Mouse (Mus musculus): ENCODE results near the gene Epha8. TPM values are rescaled to one million over a fixed set of nuclear protein-coding genes. Genes with fewer than 3 reads are reported as not detected.

Gene Epha8
- polyA plus RNA-seq, 1 experiment from 2014 or later, result 16.0 TPM

DNA sequence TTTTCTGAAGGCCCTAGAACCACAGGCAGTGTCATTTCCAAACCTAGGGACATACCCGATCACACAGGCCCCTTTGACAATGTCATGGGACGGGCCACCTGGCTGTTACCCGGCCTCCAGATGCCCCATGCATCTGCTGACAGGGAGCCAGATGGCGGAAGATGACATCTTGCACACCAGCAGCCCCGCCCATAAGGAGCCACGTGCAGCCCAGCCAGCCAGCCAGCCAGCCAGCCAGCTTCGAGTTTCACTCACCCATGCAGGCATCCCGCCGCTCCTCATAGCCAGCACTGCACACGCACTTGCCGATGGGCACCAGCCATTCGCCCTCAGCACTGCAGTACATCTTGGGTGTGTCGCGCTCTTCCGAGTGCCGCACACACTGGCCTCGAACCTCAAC, 11.2 kb downstream of the Epha8 start:
- WGBS, result 68% methylated on average over 17 of the region's 17 CpGs
- Histone ChIP-seq H3K9ac (replicated peaks) (no peak overlapping the region), H3K4me2 (replicated peaks) (no peak overlapping the region), H3K36me3 (no peaks in the 10 kb centered on the region), H3K27ac (no peak overlapping the region), H3K4me1 (replicated peaks) (peaks cover 54% of the 10 kb centered on the region), H3K4me3 (replicated peaks) (no peak overlapping the region), H3K9me3 (no peaks in the 10 kb centered on the region), H3K27me3 (peaks cover 86% of the 10 kb centered on the region)
- ATAC-seq, result no peak

DNA sequence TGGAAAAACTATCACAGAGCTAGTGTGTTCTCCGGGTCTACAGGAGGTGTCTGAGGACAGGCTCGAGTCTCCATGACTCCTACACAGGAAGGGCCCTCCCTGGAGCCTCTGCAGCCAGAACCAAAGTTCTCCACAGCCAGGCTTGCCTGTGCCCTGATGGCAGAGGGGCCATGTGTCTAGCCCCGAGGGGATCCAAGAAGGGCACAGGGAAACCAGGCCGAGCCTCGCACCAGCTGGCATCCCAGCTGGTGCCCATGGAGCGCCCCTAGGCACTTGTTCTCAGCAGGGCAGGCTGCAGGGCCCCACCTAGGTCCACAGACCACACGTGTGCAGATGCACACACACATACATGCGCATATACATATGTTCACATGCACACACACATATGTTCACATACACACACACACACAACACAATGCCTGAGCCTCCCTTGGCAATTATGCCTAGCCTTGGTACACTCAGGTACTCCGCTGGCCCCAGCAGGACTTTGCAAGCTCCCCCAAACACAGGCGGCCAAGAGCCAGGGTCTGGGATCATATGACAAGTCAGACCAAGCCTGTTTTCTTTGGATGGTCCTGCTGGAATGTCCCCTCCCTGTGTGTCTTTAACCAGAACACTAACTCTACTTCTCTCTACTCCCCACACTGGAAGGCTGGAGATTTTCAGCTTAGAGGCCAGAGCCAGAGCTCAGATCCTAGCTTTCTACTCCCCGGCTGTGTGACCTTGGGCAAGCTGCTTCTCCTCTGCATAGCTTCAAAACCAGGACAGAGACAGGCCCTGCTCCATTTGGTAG, 11.9 kb downstream of the Epha8 start:
- no peak for ATAC-seq
- no peaks in the 10 kb centered on the region for H3K36me3 ChIP-seq
- peaks cover 47% of the 10 kb centered on the region for H3K4me1 ChIP-seq (replicated peaks)
- no peak overlapping the region for H3K4me2 ChIP-seq (replicated peaks)
- peak overlapping the region; percentile 7; the same call in 1 of the 2 replicates for H3K27ac ChIP-seq
- 79% methylated on average over 11 of the region's 11 CpGs for WGBS
- no peaks in the 10 kb centered on the region for H3K9me3 ChIP-seq
- H3K27me3 ChIP-seq, result peaks cover 85% of the 10 kb centered on the region
- no peak overlapping the region for H3K4me3 ChIP-seq (replicated peaks)
- no peak overlapping the region for H3K9ac ChIP-seq (replicated peaks)

DNA sequence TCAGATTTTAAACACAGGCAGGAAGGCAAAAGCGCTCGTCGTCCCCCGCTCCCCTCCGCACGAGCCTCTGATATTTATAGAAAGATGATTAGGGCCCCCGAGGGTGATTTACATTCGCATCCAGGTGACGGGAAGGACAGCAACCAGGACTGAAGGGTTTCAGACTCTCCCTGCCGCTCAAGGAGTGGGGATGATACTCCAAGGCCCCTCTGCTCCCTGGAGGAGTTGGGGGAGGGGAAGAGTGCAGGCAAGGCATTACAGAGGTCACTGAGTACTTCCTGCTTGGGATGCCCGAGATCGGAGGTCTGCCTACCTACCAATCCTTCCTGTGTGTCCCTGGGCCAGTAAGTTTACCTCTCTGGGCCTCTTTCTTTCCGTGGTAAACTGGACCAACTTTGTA, 13.4 kb downstream of the Epha8 start:
- 24% methylated on average over 13 of the region's 13 CpGs for WGBS
- Histone ChIP-seq H3K4me3 (replicated peaks) (no peak overlapping the region), H3K36me3 (no peaks in the 10 kb centered on the region), H3K9me3 (no peaks in the 10 kb centered on the region), H3K4me1 (replicated peaks) (peaks cover 38% of the 10 kb centered on the region), H3K27ac (peak overlapping the region; percentile 68), H3K4me2 (replicated peaks) (peak overlapping the region; percentile 38), H3K27me3 (peaks cover 88% of the 10 kb centered on the region), H3K9ac (replicated peaks) (peak overlapping the region; percentile 44; the same call in 1 of the 2 replicates)
- ATAC-seq, result no peak

DNA sequence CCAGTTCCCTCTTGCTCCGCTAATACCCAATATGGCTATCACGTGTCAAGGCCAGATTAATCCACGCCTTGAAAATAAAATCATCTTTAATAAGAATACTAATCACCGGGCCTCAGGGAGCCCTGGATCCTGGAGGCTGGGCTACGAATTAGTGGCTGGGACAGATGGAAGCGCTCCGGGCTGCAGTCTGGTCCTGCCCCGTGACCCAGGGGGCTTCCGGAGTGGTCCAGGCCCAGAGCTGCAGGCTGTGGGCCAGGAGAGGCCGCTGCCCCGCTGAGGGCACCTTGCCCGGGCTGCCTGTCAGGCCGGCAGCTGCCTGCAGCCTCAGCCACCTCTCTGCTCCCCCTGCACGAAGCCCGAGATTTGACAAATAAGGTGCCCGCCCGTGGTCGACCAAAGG, 13.9 kb downstream of the Epha8 start:
- peak overlapping the region; percentile 38 for H3K4me2 ChIP-seq (replicated peaks)
- H3K9me3 ChIP-seq, result no peaks in the 10 kb centered on the region
- H3K36me3 ChIP-seq, result no peaks in the 10 kb centered on the region
- peak overlapping the region; percentile 68 for H3K27ac ChIP-seq
- peak overlapping the region; percentile 44; the same call in 1 of the 2 replicates for H3K9ac ChIP-seq (replicated peaks)
- peaks cover 38% of the 10 kb centered on the region for H3K4me1 ChIP-seq (replicated peaks)
- no peak overlapping the region for H3K4me3 ChIP-seq (replicated peaks)
- peak; percentile 72 for ATAC-seq
- WGBS, result 18% methylated on average over 18 of the region's 18 CpGs
- peaks cover 88% of the 10 kb centered on the region for H3K27me3 ChIP-seq

DNA sequence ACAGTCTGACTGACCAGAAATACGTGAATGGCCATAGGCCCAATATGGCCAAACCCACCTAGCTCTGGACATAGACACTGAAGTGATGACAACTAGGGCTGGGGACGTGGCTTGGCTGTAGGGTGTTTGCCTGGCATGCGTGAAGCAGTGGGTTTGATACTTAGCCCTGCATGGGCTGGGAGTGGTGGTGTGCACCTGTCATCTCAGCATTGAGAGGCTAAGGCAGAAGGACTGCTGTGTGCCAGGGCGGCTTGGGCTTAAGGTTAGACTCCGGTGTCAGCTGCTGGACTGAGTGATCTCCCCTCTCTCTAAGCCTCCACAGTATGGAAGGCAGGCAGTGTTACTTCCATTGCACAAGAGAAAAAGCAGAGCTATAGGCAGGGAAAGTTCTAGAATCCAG, 18.7 kb downstream of the Epha8 start:
- Histone ChIP-seq H3K27ac (no peak overlapping the region), H3K4me1 (replicated peaks) (peaks cover 25% of the 10 kb centered on the region), H3K9me3 (no peaks in the 10 kb centered on the region), H3K36me3 (no peaks in the 10 kb centered on the region), H3K27me3 (peaks cover 80% of the 10 kb centered on the region), H3K4me3 (replicated peaks) (no peak overlapping the region), H3K4me2 (replicated peaks) (no peak overlapping the region), H3K9ac (replicated peaks) (no peak overlapping the region)
- ATAC-seq, result no peak
- 88% methylated on average over 5 of the region's 5 CpGs for WGBS

DNA sequence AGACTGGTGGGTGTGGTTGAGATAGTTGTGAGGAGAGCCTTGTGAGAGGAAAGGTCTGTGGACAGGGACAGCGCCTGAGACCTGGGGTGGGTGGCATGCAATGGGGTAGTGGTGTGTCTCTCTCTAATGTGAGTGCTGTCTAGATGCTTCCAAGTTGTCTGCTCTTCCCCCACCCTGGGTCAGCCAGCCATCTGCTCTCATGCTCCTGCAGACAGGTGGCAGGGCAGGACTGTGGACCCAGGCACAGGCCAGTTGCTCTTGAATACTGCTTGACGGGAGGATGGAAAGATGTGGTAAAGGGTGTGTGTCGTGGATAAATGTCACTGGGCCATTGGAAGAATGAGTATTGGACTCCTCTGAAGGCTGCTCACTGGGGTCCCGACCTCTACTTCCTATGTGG, 19.3 kb downstream of the Epha8 start:
- Histone ChIP-seq H3K27me3 (peaks cover 83% of the 10 kb centered on the region), H3K36me3 (no peaks in the 10 kb centered on the region), H3K9ac (replicated peaks) (no peak overlapping the region), H3K4me3 (replicated peaks) (no peak overlapping the region), H3K9me3 (no peaks in the 10 kb centered on the region), H3K4me2 (replicated peaks) (no peak overlapping the region), H3K4me1 (replicated peaks) (peaks cover 20% of the 10 kb centered on the region), H3K27ac (no peak overlapping the region)
- ATAC-seq, result no peak
- WGBS, result 83% methylated on average over 4 of the region's 4 CpGs

DNA sequence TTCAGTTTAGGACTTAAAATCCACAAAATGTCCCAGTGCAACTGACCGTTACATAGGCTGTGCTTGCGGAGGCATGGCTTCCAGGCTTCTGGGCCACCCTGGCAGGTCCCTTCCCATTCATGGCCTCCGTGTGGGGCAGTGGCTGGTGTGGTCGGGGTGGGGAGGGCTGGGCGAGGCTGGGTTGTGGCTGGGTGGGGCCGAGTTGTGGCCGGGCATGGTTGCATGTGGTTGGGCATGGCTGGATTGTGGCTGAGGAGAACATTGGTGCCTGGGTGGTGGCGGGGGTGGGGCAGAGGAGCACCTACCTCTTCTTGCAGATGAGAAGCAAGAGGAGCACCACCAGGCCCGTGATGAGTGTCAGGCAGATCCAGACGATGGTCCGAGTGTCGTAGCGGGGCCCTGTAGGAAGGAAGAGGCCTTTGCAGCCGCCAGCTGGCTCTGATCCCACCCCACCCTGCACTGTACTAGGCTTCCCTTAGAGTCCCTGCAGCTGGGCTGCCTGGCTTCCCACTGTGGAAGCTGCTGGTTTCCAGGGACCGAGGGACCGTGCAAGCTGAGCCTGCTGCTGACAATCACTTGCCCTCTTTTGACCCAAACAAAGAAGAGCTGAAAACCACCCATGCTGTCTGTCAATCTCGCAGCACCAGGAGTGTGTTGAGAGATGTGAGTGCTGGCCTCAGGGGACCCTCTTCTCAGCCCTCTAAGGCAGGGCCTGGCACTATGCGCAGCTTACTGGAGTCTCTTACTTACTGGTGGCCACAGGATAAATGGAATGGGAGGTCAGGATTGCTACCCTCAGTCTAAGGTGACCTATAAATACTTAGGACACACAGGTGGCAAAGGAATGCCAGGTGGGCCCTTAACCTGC, 21.6 kb downstream of the Epha8 start:
- H3K27me3 ChIP-seq, result peaks cover 83% of the 10 kb centered on the region
- H3K9ac ChIP-seq (replicated peaks), result no peak overlapping the region
- H3K27ac ChIP-seq, result no peak overlapping the region
- no peak for ATAC-seq
- H3K36me3 ChIP-seq, result peaks cover 3% of the 10 kb centered on the region; the same call in 1 of the 2 replicates
- 45% methylated on average over 18 of the region's 18 CpGs for WGBS
- no peak overlapping the region for H3K4me3 ChIP-seq (replicated peaks)
- H3K4me2 ChIP-seq (replicated peaks), result no peak overlapping the region
- H3K4me1 ChIP-seq (replicated peaks), result peaks cover 14% of the 10 kb centered on the region
- no peaks in the 10 kb centered on the region for H3K9me3 ChIP-seq

DNA sequence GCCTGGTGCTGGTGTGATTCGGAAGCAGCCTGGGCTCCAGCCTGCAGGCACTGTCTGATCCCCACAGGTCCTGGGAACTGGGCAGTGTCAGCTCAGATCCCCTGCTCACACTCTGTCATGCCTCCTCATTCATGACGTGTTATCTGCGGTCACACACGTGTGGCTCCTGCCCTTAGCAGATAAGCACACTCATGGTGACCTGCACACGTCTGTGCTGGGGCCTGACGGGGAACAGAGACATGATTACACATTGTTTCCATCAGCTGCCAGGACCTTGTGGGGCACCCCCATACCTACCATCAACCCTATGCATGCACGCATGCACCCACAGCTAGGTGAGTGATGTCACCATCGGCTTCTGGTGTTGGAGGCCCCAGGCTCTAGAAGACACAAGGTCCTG, 26.1 kb downstream of the Epha8 start:
- H3K9ac ChIP-seq (replicated peaks), result no peak overlapping the region
- no peaks in the 10 kb centered on the region for H3K9me3 ChIP-seq
- peaks cover 82% of the 10 kb centered on the region for H3K27me3 ChIP-seq
- H3K36me3 ChIP-seq, result peaks cover 3% of the 10 kb centered on the region; the same call in 1 of the 2 replicates
- H3K4me3 ChIP-seq (replicated peaks), result no peak overlapping the region
- WGBS, result 90% methylated on average over 8 of the region's 8 CpGs
- no peak overlapping the region for H3K27ac ChIP-seq
- no peak for ATAC-seq
- H3K4me1 ChIP-seq (replicated peaks), result peaks cover 21% of the 10 kb centered on the region
- H3K4me2 ChIP-seq (replicated peaks), result no peak overlapping the region

DNA sequence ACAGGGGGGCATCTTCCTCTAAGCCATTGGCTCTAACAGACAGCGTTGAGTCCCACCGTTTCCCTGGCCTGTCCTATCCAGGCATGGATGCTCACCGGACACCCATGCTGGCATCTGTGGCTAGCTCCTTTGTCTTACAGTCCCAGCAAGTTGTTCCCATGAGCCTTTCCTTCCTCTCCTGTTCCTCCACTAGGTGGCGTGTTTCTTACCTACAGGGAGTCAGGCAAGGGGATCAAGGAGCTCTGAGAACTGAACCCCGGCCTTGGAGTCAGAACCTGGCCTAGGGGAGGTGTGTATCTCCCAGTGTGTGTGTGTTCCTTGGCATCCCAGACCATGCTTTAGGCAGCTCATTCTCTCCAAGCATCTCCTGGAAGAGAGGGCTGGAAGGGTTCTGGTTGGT, 27.7 kb downstream of the Epha8 start:
- Histone ChIP-seq H3K36me3 (peaks cover 3% of the 10 kb centered on the region; the same call in 1 of the 2 replicates), H3K4me2 (replicated peaks) (no peak overlapping the region), H3K9me3 (no peaks in the 10 kb centered on the region), H3K4me1 (replicated peaks) (peaks cover 8% of the 10 kb centered on the region), H3K27me3 (peaks cover 92% of the 10 kb centered on the region), H3K4me3 (replicated peaks) (no peak overlapping the region), H3K9ac (replicated peaks) (no peak overlapping the region), H3K27ac (no peak overlapping the region)
- WGBS, result 8% methylated on average over 5 of the region's 5 CpGs
- no peak for ATAC-seq

DNA sequence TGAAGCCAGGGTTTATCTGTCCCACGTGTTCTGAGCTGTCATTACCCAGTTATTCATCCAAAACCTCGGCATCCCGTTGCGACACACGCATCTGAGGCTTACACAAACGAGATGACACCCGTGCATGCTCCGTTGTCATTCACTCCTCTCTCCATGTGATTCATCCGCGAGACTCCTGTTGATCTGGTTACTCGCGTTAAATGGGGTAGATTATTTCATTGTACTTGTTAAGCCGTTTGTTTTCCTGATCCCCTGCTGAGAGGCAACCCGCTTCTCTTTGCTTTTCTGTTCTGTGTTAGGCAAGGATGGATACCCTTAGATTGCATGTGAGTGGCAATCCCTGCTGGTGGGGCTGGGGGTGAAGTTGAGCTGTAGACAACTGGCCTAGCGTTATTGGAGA, 30.8 kb downstream of the Epha8 start:
- no peaks in the 10 kb centered on the region for H3K9me3 ChIP-seq
- H3K9ac ChIP-seq (replicated peaks), result no peak overlapping the region
- H3K36me3 ChIP-seq, result peaks cover 3% of the 10 kb centered on the region; the same call in 1 of the 2 replicates
- H3K27ac ChIP-seq, result no peak overlapping the region
- no peak overlapping the region for H3K4me2 ChIP-seq (replicated peaks)
- no peak for ATAC-seq
- no peak overlapping the region for H3K4me3 ChIP-seq (replicated peaks)
- 2% methylated on average over 15 of the region's 15 CpGs for WGBS
- peaks cover 89% of the 10 kb centered on the region for H3K27me3 ChIP-seq
- H3K4me1 ChIP-seq (replicated peaks), result peaks cover 26% of the 10 kb centered on the region

DNA sequence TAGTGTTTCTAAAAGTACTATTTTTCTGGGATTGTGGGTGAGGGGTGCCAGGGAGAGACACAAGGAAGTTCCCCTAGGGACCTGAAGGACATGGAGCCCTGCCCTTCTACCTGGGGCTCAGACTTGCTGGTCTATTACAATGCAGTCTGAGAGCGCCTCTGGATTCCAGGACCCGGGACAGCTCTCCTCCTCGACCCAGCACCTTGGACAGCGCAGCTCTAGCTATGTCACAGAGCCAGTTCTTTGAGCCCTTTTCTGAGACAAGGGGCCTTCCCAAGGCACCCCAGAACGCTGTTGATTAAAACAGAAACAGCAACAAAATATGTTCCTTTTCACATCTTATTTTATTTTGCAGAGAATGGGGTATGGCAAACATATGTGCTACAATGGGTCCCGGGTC, 32.1 kb downstream of the Epha8 start:
- Histone ChIP-seq H3K27ac (no peak overlapping the region), H3K36me3 (no peaks in the 10 kb centered on the region), H3K4me1 (replicated peaks) (peaks cover 26% of the 10 kb centered on the region), H3K4me3 (replicated peaks) (no peak overlapping the region), H3K9me3 (no peaks in the 10 kb centered on the region), H3K4me2 (replicated peaks) (no peak overlapping the region), H3K9ac (replicated peaks) (no peak overlapping the region), H3K27me3 (peaks cover 85% of the 10 kb centered on the region)
- WGBS, result 8% methylated on average over 6 of the region's 6 CpGs
- no peak for ATAC-seq

DNA sequence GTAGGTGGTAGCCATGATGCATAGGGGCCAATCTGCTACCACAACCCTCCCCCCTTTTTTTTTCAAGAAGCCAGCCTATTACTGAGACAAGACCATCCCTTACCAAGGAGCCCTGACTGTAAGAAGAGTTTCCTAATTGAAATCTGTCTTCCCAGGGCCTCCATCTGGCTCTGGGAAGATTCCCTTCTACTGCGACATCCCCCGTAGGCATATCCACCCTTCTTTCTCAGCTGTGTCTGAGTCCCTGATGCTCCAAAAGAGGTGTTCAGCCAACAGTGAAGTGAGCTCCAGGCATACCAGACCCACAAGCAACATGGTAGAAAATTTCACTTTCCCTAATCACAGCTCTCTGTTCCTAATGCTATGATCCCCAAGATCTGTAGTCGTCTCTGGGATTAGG, 37.1 kb downstream of the Epha8 start:
- WGBS, result 80% methylated on average over 3 of the region's 3 CpGs
- H3K4me2 ChIP-seq (replicated peaks), result no peak overlapping the region

More for the DNA sequence above, 37.1 kb downstream of the Epha8 start:
- Histone ChIP-seq H3K36me3 (no peaks in the 10 kb centered on the region), H3K4me1 (replicated peaks) (peaks cover 40% of the 10 kb centered on the region), H3K9ac (replicated peaks) (no peak overlapping the region), H3K27me3 (peaks cover 56% of the 10 kb centered on the region), H3K4me3 (replicated peaks) (no peak overlapping the region), H3K27ac (no peak overlapping the region), H3K9me3 (no peaks in the 10 kb centered on the region)
- no peak for ATAC-seq

Measured in midbrain, embryonic 13.5 days (tissue).